Mouse (Mus musculus): Measurements from ENCODE around the gene Gm5148.

DNA sequence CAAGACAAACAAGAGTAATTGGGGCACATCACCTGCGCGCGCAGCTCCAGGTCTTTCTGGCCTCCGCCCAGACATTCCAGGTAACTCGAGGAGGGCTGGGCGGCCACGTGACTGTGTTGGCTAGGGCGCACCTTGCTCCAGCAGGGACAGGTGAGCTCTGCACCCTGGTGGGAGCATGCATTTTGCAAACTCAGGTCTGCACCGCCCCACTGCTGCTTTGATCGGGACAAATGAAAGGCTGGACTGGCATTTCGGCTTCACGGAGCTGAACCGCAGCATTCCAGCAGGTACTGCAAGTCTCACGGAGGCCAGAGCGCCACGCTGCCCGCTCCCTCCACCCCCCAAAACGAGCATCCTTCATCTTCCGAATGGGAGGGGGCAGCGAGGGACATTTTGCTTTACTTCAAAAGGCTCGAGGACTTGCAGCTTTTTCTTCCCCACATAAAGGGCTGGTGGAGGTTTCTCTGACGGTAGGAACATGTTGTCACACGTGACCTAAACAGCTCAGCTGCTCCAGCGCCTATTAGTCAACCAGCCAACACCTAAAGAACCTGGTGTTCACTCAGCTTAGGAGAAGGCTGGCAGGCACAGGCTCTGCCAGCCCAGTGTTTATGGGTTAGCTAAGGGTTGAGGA lies at the start of gene Gm5148:
- TF ChIP-seq CTCF (IDR thresholded peaks at IDR 0.05; ENCODE audit: control insufficient read depth, insufficient read depth, insufficient read length) (no peak), USF1 (IDR thresholded peaks at IDR 0.05; ENCODE audit: low read depth) (no peak)

Data from C2C12 (cell line).